Mouse (Mus musculus) layer of hippocampus, postnatal 25 days (tissue): ENCODE data around the gene Mgst2. TPM values are rescaled to one million over a fixed set of nuclear protein-coding genes. Genes with fewer than 3 reads are reported as not detected.

Source experiments
- DNase-seq, 2 experiments: peaks; one replicate each; pipeline ENCODE4 v3.0.0; 2022; ENCODE audit warnings: mixed read lengths in 2 of 2, low spot score in 1 of 2; ENCODE audit errors: extremely low spot score in 1 of 2
- total RNA-seq, 2 experiments: library from RNA; stranded (reverse); gene quantifications; 2 replicates each; pipeline ENCODE4 v1.2.3; 2021

Mgst2 gene
- total RNA-seq, 2 experiments from 2014 or later, result not detected

- no peak for DNase-seq
Measured at GRCm38 (mm10) chr3:51700123-51700522, 40.0 kb downstream of the Mgst2 start.

- no peak for DNase-seq
Measured at GRCm38 (mm10) chr3:51700731-51701280, 40.6 kb downstream of the Mgst2 start.

DNA sequence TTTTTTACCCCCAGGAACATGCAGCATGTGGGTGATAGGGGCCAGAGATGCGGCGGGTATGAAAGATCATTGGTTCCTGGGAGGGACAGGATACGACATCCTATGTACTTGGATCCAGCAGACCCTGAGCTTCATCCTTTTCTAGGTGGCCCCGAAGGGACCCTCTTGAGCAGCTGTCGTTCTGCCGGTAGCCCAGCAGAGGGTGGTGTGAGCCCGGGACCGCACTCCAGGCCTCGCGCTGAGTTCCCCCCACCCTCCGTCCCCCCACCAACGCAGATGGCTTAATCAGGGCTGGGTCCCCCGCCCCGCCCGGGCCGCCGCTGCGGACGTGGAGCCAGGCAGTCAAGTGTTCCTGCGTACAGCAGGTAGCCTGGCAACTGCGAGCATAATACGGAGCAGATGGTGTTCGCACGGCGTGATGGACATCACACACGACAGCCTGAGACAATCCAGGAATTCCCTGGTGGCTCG, 41.2 kb downstream of the Mgst2 start:
- peak; percentile 67 for DNase-seq

- no peak for DNase-seq
Measured at GRCm38 (mm10) chr3:51701950-51702349, 41.8 kb downstream of the Mgst2 start.

GRCm38 (mm10) chr3:51702701-51703286, 42.6 kb downstream of the Mgst2 start:
- no peak for DNase-seq

GRCm38 (mm10) chr3:51703478-51703877, 43.3 kb downstream of the Mgst2 start:
- DNase-seq, result no peak

- DNase-seq, result no peak
Measured at GRCm38 (mm10) chr3:51705220-51705619, 45.1 kb downstream of the Mgst2 start.

GRCm38 (mm10) chr3:51708375-51708745, 48.2 kb downstream of the Mgst2 start:
- no peak for DNase-seq

GRCm38 (mm10) chr3:51708746-51709411, 48.7 kb downstream of the Mgst2 start:
- DNase-seq, result peak; percentile 30 to 65

DNA sequence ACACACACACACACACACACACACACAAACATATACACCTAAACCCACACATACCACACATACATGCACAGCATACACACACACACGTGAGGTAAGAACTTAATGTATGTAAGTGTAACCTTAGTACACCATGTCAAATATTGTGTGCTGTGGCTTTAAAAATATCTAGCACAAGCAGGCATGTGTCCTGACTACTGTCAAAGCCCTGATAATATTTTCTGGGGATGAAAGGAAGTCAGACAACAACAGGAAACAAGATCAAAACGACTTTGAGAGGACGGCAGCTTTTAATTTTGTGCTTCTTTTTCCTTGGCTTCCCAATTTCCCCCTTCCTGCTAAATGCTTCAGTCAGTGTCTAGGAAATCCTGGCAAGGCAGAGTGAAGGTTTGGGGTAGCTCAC, 52.2 kb downstream of the Mgst2 start:
- DNase-seq, result no peak

GRCm38 (mm10) chr3:51713233-51713632, 53.1 kb downstream of the Mgst2 start:
- no peak for DNase-seq

DNA sequence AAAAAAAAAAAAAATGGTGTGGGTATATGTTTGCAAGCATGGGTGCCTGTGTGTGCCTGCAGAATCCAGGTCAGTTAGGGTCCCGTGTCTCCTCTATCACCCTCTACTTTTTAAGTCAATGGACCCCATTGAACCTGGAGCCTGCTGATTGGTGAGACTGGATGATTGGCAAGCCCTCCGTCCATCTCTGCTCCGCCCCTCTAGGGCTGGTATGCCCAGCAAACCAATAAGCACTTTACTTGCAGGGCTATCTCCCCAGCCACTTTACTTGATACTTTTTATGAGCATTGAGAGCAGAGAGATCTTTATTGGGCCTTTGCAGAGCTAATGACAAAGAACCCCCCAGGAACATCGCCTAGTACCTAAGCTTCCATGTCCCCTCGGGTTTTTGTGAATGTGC, 54.3 kb downstream of the Mgst2 start:
- DNase-seq, result no peak

GRCm38 (mm10) chr3:51717455-51717854, 57.3 kb downstream of the Mgst2 start:
- DNase-seq, result no peak

- DNase-seq, result no peak
Measured at GRCm38 (mm10) chr3:51717909-51718308, 57.7 kb downstream of the Mgst2 start.

DNA sequence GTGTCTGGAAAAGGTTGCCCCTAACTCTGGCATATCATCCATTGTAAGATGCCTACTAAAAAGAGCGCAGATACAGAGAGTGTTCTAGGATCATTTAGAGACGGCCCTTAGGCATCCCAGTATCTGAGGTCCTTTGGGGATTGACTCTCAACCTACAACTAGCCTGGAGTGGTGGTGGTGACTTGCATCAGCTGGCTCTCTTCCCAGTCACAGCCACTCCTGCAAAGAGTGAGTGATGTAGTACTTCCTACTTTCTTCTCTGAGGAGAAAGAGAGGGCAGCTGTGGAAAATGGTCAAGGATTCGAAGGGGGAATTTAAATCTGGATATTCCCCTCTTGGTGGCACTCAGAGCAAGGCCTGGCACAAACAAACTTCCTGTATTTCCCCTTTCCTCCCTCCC, 59.2 kb downstream of the Mgst2 start:
- no peak for DNase-seq

DNA sequence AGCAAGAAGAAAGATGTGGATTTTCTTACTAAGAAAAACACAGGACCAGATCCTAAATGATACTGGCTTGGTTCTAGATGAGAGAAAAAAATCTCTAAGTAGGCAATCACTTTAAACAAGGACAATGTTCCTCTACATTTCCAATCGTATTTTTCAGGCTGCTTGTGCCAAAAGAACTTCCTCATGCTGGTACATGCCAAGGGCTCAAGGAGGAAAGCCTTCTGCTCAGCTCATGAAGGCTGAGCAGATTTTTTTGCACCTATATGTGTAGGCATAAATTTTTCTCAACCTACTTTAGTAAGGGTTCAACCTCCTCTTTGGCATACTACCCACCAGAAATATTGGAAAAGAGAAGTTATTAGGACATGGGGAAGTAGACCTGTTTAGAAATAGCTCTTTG, 59.8 kb downstream of the Mgst2 start:
- DNase-seq, result no peak

DNA sequence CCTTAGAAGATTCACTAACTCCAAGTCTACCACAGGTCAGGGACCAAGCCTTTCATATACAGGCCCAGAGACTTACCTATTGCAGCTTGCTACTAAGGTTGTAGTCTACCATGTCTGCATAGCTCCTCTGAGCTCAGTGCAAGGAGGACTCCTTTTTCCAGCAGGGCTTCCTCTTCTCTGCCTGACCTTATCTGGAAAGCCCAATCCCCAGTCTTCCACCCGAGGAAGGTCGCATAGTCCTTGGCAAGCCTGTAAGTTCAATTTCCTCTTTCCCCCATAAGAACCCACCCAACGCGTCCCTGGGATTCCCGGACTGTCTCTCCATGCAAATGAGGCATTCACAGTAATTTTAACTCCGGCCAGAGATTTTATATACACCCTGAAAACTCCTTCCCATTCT, 66.1 kb downstream of the Mgst2 start:
- no peak for DNase-seq

DNA sequence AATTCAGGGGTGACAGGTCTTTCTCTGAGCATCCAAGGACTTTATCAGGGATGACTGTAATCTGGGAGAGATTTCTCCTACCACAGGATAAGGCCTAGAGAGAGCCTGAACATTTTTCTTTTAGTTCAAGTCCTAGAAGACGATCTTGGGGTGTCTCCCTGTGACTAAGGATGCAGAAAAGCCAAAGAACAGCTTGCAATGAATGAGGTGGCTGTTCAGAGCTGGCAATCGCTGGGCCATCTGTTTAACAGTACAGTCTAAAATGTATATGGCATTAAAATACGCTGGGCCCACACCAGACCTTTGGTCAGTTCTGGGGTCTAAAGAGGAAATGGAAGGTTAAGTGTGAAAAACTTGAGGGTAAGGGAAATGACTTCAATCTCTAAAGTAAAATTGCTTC, 67.3 kb downstream of the Mgst2 start:
- no peak for DNase-seq

DNA sequence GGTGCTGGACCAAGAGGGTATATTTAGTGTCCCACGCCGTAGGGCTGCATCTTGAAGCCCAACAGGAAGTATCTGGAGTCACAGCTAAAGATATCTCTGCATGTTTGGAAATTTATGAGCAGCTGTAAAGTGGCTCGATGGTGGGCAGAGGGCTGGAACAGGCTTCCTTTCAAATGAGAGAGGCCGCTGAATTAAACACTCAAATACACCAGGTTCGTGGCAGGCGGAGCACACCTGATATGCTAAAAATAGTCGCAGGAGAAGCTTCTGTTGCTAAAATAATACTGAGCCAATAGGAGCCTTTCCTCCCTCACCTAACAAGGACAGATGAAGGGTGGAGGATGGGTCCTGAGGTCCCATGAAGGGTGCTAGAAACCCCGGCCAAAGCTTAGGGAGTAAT, 67.8 kb downstream of the Mgst2 start:
- DNase-seq, result no peak

- DNase-seq, result no peak
Measured at GRCm38 (mm10) chr3:51728456-51728855, 68.3 kb downstream of the Mgst2 start.

DNA sequence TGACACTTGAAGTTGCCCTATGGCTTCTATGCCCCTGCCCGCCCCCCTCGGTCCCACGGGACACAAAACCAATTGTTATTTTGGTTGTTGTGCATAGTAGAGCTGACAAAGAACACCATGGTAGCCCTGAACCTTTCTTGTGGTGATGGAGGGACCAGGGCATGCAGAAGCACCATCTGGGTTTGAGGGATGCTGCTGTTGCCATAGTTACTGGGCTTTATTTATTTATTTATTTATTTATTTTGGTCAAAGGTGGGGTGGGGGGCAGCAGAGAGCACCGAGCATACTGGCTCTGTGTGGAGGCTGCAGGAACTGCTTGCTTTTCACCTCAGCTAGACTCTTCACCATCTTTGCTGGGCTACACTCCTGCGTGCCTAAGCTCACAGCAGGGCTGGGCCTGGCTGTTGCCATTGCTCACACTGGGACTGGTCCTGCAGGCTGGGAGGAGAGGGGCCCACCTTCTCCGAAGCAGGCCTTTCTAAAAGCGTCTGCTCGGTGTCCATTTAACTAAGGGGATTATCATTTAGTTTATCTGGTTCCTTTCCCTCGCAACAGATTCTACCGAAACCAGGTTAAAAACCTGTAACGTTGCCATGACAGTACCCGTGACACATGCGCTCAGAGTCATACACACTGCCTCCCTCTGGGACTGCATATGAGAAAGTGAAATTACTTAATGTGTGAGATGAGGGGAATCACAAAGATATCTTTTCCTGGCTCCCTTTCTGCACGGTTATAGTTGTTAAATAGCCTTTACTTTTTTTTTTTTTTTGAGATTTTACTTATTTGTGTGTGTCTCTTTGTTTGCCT, 69.2 kb downstream of the Mgst2 start:
- no peak for DNase-seq
